Mouse (Mus musculus) cortical plate, adult 2 months (tissue): ENCODE measurements around the gene Lrrc39.

ENCODE experiments used
- CTCF ChIP-seq: fragments of 200-500 bp; IDR thresholded peaks from 2 replicates; pipeline ENCODE4 v1.5.1; 2011; ENCODE audit warnings: mild to moderate bottlenecking, control low read depth, low read length; ENCODE audit not compliant: insufficient read depth; ENCODE audit errors: extremely low read depth
- POLR2A ChIP-seq: fragments of 200-500 bp; IDR thresholded peaks from 2 replicates; pipeline ENCODE4 v1.6.1; 2011; ENCODE audit warnings: mild to moderate bottlenecking, low read length, control low read depth; ENCODE audit not compliant: insufficient read depth; ENCODE audit errors: extremely low read depth

GRCm38 (mm10) chr3:116563095-116563492, 321 bp downstream of the Lrrc39 start:
- TF ChIP-seq CTCF (no peak), POLR2A (no peak)
